Mouse (Mus musculus): Measurements from ENCODE around the gene Fndc1. TPM values are rescaled to one million over a fixed set of nuclear protein-coding genes. Genes with fewer than 3 reads are reported as not detected.

The Fndc1 gene
- total and polyA plus RNA-seq, 3 experiments: 0.14 to 0.34 (median 0.17) TPM

- dilution Hi-C loops (cut with MboI; ENCODE audit: extremely low pct_ligation_motif_present, extremely low pct_unique_long_range_greater_than_20kb, low sequenced_read_pairs) (no loop called here), in situ Hi-C loops (cut with MboI; ENCODE audit: low pct_ligation_motif_present, low pct_unique_long_range_greater_than_20kb, low sequenced_read_pairs) (no loop called here)
- Histone ChIP-seq H3K9ac (ENCODE audit: insufficient read depth, low read depth) (no peak overlapping the region), H3K27ac (ENCODE audit: insufficient read depth, low read depth) (no peak overlapping the region), H3K4me2 (ENCODE audit: insufficient read depth, low read depth, poor library complexity, severe bottlenecking) (no peak overlapping the region), H3K27me3 (replicated peaks) (no peaks in the 10 kb centered on the region), H3K79me2 (replicated peaks; ENCODE audit: control insufficient read depth, extremely low read depth, insufficient read depth, poor library complexity, severe bottlenecking) (no peaks in the 10 kb centered on the region), H3K4me3 (replicated peaks in 1 of 3; ENCODE audit: low read depth in 2 of 3, low read length in 2 of 3, poor library complexity in 1 of 3) (no peak overlapping the region), H3K4me1 (ENCODE audit: control insufficient read depth in 1 of 2, insufficient read depth in 2 of 2) (no peaks in the 10 kb centered on the region), H3K9me3 (replicated peaks; ENCODE audit: low read length) (no peaks in the 10 kb centered on the region), H3K36me3 (replicated peaks in 1 of 2; ENCODE audit: control insufficient read depth in 1 of 2, insufficient read depth in 1 of 2, low read length in 1 of 2) (no peaks in the 10 kb centered on the region)
- no peak for DNase-seq (ENCODE audit: extremely low read depth)
- TF ChIP-seq MXI1 (IDR thresholded peaks at IDR 0.05; ENCODE audit: low read depth, low read length) (no peak), SIN3A (IDR thresholded peaks at IDR 0.05; ENCODE audit: low read length) (no peak), ZKSCAN1 (IDR thresholded peaks at IDR 0.05; ENCODE audit: borderline replicate concordance, low read depth, low read length) (no peak), CHD1 (IDR thresholded peaks at IDR 0.05; ENCODE audit: low read depth, low read length) (no peak), NELFE (IDR thresholded peaks at IDR 0.05; ENCODE audit: low read depth, low read length) (no peak), MAFK (IDR thresholded peaks at IDR 0.05; ENCODE audit: insufficient replicate concordance, low read length) (no peak), ZNF384 (IDR thresholded peaks at IDR 0.05; ENCODE audit: low read depth, low read length) (no peak), MAZ (IDR thresholded peaks at IDR 0.05; ENCODE audit: low read depth, low read length) (no peak), ZC3H11A (IDR thresholded peaks at IDR 0.05; ENCODE audit: low read depth, low read length) (no peak), ELF1 (IDR thresholded peaks at IDR 0.05; ENCODE audit: low read depth, low read length) (no peak), RCOR1 (conservative IDR thresholded peaks at IDR 0.05; ENCODE audit: low read depth, low read length) (no peak), TBP (conservative IDR thresholded peaks at IDR 0.05; ENCODE audit: low read depth, low read length) (no peak), BHLHE40 (IDR thresholded peaks at IDR 0.05; ENCODE audit: low read depth, low read length) (no peak)
Measured at GRCm38 (mm10) chr17:7753383-7753782, 73.7 kb downstream of the Fndc1 start.

GRCm38 (mm10) chr17:7749051-7749815 lies 77.9 kb downstream of the Fndc1 start:
- dilution Hi-C loops (cut with MboI; ENCODE audit: extremely low pct_ligation_motif_present, extremely low pct_unique_long_range_greater_than_20kb, low sequenced_read_pairs) (no loop called here), in situ Hi-C loops (cut with MboI; ENCODE audit: low pct_ligation_motif_present, low pct_unique_long_range_greater_than_20kb, low sequenced_read_pairs) (no loop called here)
- H3K27me3 ChIP-seq (replicated peaks): no peaks in the 10 kb centered on the region
- H3K9ac ChIP-seq (ENCODE audit: insufficient read depth, low read depth): no peak overlapping the region
- no peaks in the 10 kb centered on the region for H3K9me3 ChIP-seq (replicated peaks; ENCODE audit: low read length)
- no peak overlapping the region for H3K4me2 ChIP-seq (ENCODE audit: insufficient read depth, low read depth, poor library complexity, severe bottlenecking)
- no peak overlapping the region for H3K27ac ChIP-seq (ENCODE audit: insufficient read depth, low read depth)
- no peaks in the 10 kb centered on the region for H3K79me2 ChIP-seq (replicated peaks; ENCODE audit: control insufficient read depth, extremely low read depth, insufficient read depth, poor library complexity, severe bottlenecking)
- TF ChIP-seq UBTF (IDR thresholded peaks at IDR 0.05; ENCODE audit: low read depth, low read length) (no peak), ZMIZ1 (IDR thresholded peaks at IDR 0.05; ENCODE audit: low read depth, low read length) (no peak), MYC (IDR thresholded peaks at IDR 0.05; ENCODE audit: low read depth, low read length) (no peak), MAZ (IDR thresholded peaks at IDR 0.05; ENCODE audit: low read depth, low read length) (no peak), RCOR1 (conservative IDR thresholded peaks at IDR 0.05; ENCODE audit: low read depth, low read length) (no peak), TBP (conservative IDR thresholded peaks at IDR 0.05; ENCODE audit: low read depth, low read length) (no peak), CHD2 (IDR thresholded peaks at IDR 0.05; ENCODE audit: low read length) (no peak), BHLHE40 (IDR thresholded peaks at IDR 0.05; ENCODE audit: low read depth, low read length) (no peak), ELF1 (IDR thresholded peaks at IDR 0.05; ENCODE audit: low read depth, low read length) (no peak), IRF4 (IDR thresholded peaks at IDR 0.05; ENCODE audit: low read depth, low read length) (no peak), USF1 (IDR thresholded peaks at IDR 0.05; ENCODE audit: low read depth, low read length) (no peak)
- peaks cover 0 to 26% of the 10 kb centered on the region in 2 experiments; a peak in 2 of 4 replicates for H3K4me1 ChIP-seq (ENCODE audit: control insufficient read depth in 1 of 2, insufficient read depth in 2 of 2)
- no peaks in the 10 kb centered on the region for H3K36me3 ChIP-seq (replicated peaks in 1 of 2; ENCODE audit: control insufficient read depth in 1 of 2, insufficient read depth in 1 of 2, low read length in 1 of 2)
- no peak for DNase-seq (ENCODE audit: extremely low read depth)
- no peak overlapping the region for H3K4me3 ChIP-seq (replicated peaks in 1 of 3; ENCODE audit: low read depth in 2 of 3, low read length in 2 of 3, poor library complexity in 1 of 3)
